Mouse (Mus musculus) heart, postnatal 25 days (tissue): Measurements from ENCODE around the gene Lmntd2. TPM values are rescaled to one million over a fixed set of nuclear protein-coding genes. Genes with fewer than 3 reads are reported as not detected.

Experiments used
- microRNA-seq: library from miRNA; unstranded; fragments of <30 nt; microRNA quantifications from one replicate; pipeline ENCODE4 v1.2.0, GENCODE M21; 2022
- total RNA-seq, 2 experiments: library from RNA; stranded (reverse); gene quantifications; 2 replicates each; pipeline ENCODE4 v1.2.3; 2021

Lmntd2 gene
- total RNA-seq, 2 experiments from 2014 or later, result not detected

Small RNA genes within 50 kb of the gene (microRNA-seq; reads per million reads assigned to microRNA genes)
- 467 reads per million, percentile 75 among the genes with 10 or more reads in this experiment for gene Mir210

Other genes with a start within 250 kb of the Lmntd2 start
- gene Ifitm1, start 246.9 kb downstream of the Lmntd2 start, total RNA-seq, result 1 to 10 TPM; 1.6 to 2.8 TPM
- 100 to 1,000 TPM; 102 to 111 TPM for gene Ifitm3, start 203.3 kb downstream of the Lmntd2 start, total RNA-seq
- under 1 TPM in 1 of 2 experiments, not detected in 1; 0.42 TPM for gene Ifitm6, start 196.2 kb downstream of the Lmntd2 start, total RNA-seq
- gene Gm17387, start 184.9 kb downstream of the Lmntd2 start, total RNA-seq, result not detected
- gene B4galnt4, start 153.0 kb downstream of the Lmntd2 start, total RNA-seq, result under 1 TPM in 1 of 2 experiments, not detected in 1; 0.08 TPM
- gene Pkp3, start 135.9 kb downstream of the Lmntd2 start, total RNA-seq, result under 1 TPM in 1 of 2 experiments, not detected in 1; 0.31 TPM
- 1 to 10 TPM; 4.8 to 7.7 TPM for gene Sigirr, start 113.5 kb downstream of the Lmntd2 start, total RNA-seq
- under 1 TPM in 1 of 2 experiments, not detected in 1; 0.08 TPM for gene Ano9, start 96.3 kb downstream of the Lmntd2 start, total RNA-seq
- 10 to 100 TPM; 32.1 to 33.4 TPM for gene Ptdss2, start 91.7 kb downstream of the Lmntd2 start, total RNA-seq
- 10 to 100 TPM; 65.7 to 69.9 TPM for gene Rnh1, start 41.2 kb downstream of the Lmntd2 start, total RNA-seq
- 100 to 1,000 TPM; 106 to 112 TPM for gene Hras, start 20.1 kb downstream of the Lmntd2 start, total RNA-seq
- 1 to 10 TPM; 3.2 to 4.7 TPM for gene Lrrc56, start 19.9 kb downstream of the Lmntd2 start, total RNA-seq
- under 1 TPM; 0.62 to 0.64 TPM for gene Rassf7, start 1.8 kb upstream of the Lmntd2 start, total RNA-seq
- 10 to 100 TPM; 29.8 to 31.6 TPM for gene Phrf1, start 14.7 kb upstream of the Lmntd2 start, total RNA-seq
- gene Irf7, start 52.4 kb upstream of the Lmntd2 start, total RNA-seq, result 1 to 10 TPM; 3.4 to 3.6 TPM
- gene Cdhr5, start 62.7 kb upstream of the Lmntd2 start, total RNA-seq, result not detected
- gene Sct, start 65.1 kb upstream of the Lmntd2 start, total RNA-seq, result not detected
- gene Drd4, start 77.9 kb upstream of the Lmntd2 start, total RNA-seq, result not detected
- gene Deaf1, start 113.6 kb upstream of the Lmntd2 start, total RNA-seq, result 10 to 100 TPM; 16.4 to 17.1 TPM
- gene Tmem80, start 113.7 kb upstream of the Lmntd2 start, total RNA-seq, result 10 to 100 TPM; 13.5 to 13.9 TPM
- 1 to 10 TPM; 3.2 to 4.3 TPM for gene Eps8l2, start 124.8 kb upstream of the Lmntd2 start, total RNA-seq
- gene Taldo1, start 178.1 kb upstream of the Lmntd2 start, total RNA-seq, result 100 to 1,000 TPM; 124 to 126 TPM
- 10 to 100 TPM; 13.8 to 14.2 TPM for gene Gatd1, start 200.1 kb upstream of the Lmntd2 start, total RNA-seq
- gene Cend1, start 215.4 kb upstream of the Lmntd2 start, total RNA-seq, result under 1 TPM; 0.75 to 0.84 TPM
- gene Slc25a22, start 223.8 kb upstream of the Lmntd2 start, total RNA-seq, result 10 to 100 TPM; 58.8 to 72.6 TPM
- under 1 TPM; 0.39 to 0.86 TPM for gene Pidd1, start 229.9 kb upstream of the Lmntd2 start, total RNA-seq
- gene Rplp2, start 233.3 kb upstream of the Lmntd2 start, total RNA-seq, result 100 to 1,000 TPM; 862 to 950 TPM
- 100 to 1,000 TPM; 409 to 426 TPM for gene Pnpla2, start 241.1 kb upstream of the Lmntd2 start, total RNA-seq
- gene Cracr2b, start 247.0 kb upstream of the Lmntd2 start, total RNA-seq, result 10 to 100 TPM; 19.7 to 23.1 TPM